Mouse (Mus musculus): ENCODE measurements at regions not wholly inside any gene's neighbourhood (a gene's known extent, or its start where the extent isn't known, plus 50 kb on each side); places are given as distances from the start of the nearest gene placed in this dataset.

DNA sequence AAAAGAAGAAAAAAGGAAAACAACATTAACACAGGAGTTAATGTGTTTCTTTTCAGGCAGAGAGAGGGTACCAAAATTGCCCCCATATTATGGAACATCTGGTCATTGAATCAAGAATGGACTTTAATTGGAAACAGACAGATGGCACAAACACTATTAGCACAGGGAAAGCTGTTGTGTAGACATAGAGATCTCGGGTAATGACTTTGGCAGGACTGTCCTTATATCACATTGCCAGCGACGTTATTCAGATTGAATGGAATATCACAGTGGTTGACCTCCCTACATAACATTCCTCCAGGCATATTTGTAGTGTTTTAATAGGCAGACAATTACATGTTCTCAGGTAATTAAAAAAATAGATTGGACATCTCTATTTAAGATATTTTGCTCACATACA is 158.9 kb upstream of the Cox7c start:
- TF ChIP-seq CTCF (IDR thresholded peaks at IDR 0.05; ENCODE audit: borderline replicate concordance, extremely low read depth, insufficient read depth, insufficient read length) (no peak), POLR2A (IDR thresholded peaks at IDR 0.05; ENCODE audit: borderline replicate concordance, extremely low read depth, insufficient read depth, insufficient read length, poor library complexity, severe bottlenecking) (no peak)

All from brain, embryonic 14.5 days (tissue).